Mouse (Mus musculus) CH12.LX (cell line): ENCODE data around the gene Zfp791. TPM values are rescaled to one million over a fixed set of nuclear protein-coding genes. Genes with fewer than 3 reads are reported as not detected.
A peak's percentile ranks its signal among the peaks of the same experiment; 100 is the strongest.

Experiments
- DNase-seq: peaks from one replicate; pipeline ENCODE4 v3.0.0-alpha.2; 2013; ENCODE audit errors: extremely low read depth
- H3K27ac ChIP-seq: 2 replicates; pipeline ENCODE4 v1.5.1; 2012; ENCODE audit warnings: low read depth, mild to moderate bottlenecking, control low read depth, moderate library complexity; ENCODE audit not compliant: insufficient read depth
- H3K27me3 ChIP-seq: replicated peaks from 2 replicates; pipeline ENCODE3; 2012; ENCODE audit warnings: inconsistent platforms
- H3K36me3 ChIP-seq, 2 experiments: replicated peaks in 1 of 2; 2 replicates each; pipeline versions ENCODE3 to v1.6.1; 2012; ENCODE audit warnings: inconsistent platforms in 1 of 2, low read length in 1 of 2, mild to moderate bottlenecking in 1 of 2, mixed read lengths in 1 of 2, moderate library complexity in 1 of 2; ENCODE audit not compliant: control insufficient read depth in 1 of 2, insufficient read depth in 1 of 2
- H3K4me1 ChIP-seq, 2 experiments: 2 replicates each; pipeline ENCODE4 v1.6.1; 2012; ENCODE audit warnings: inconsistent platforms in 1 of 2, moderate library complexity in 1 of 2; ENCODE audit not compliant: insufficient read depth in 2 of 2, control insufficient read depth in 1 of 2
- H3K4me2 ChIP-seq: 2 replicates; pipeline ENCODE4 v1.6.1; 2012; ENCODE audit warnings: low read depth, mild to moderate bottlenecking, control low read depth; ENCODE audit not compliant: poor library complexity, insufficient read depth, severe bottlenecking
- H3K4me3 ChIP-seq, 3 experiments: fragments of 150-350 bp in 1 of 3; sonication (generic) in 1 of 3; replicated peaks in 1 of 3; 2 replicates each; pipeline versions ENCODE3 to v1.5.1; 2011 to 2012; ENCODE audit warnings: low read depth in 2 of 3, low read length in 2 of 3, mild to moderate bottlenecking in 2 of 3, moderate library complexity in 2 of 3, control low read depth in 1 of 3, improper control_type of control experiment in 1 of 3, inconsistent platforms in 1 of 3, mixed read lengths in 1 of 3; ENCODE audit not compliant: poor library complexity in 1 of 3
- H3K79me2 ChIP-seq: replicated peaks from 2 replicates; pipeline ENCODE4 v1.6.1; 2012; ENCODE audit warnings: mild to moderate bottlenecking, moderate library complexity; ENCODE audit not compliant: control insufficient read depth, poor library complexity, insufficient read depth, severe bottlenecking; ENCODE audit errors: extremely low read depth
- H3K9ac ChIP-seq: 2 replicates; pipeline ENCODE4 v1.6.1; 2012; ENCODE audit warnings: low read depth, mild to moderate bottlenecking, control low read depth, moderate library complexity; ENCODE audit not compliant: insufficient read depth
- H3K9me3 ChIP-seq: replicated peaks from 2 replicates; pipeline ENCODE3; 2012; ENCODE audit warnings: low read length, inconsistent platforms, mixed read lengths
- BHLHE40 ChIP-seq: IDR thresholded peaks from 2 replicates; pipeline ENCODE4 v1.6.1; 2011; ENCODE audit warnings: mild to moderate bottlenecking, low read depth, low read length, improper control_type of control experiment
- CHD1 ChIP-seq: IDR thresholded peaks from 2 replicates; pipeline ENCODE4 v1.6.1; 2012; ENCODE audit warnings: low read depth, low read length, improper control_type of control experiment, inconsistent platforms
- CHD2 ChIP-seq: IDR thresholded peaks from 2 replicates; pipeline ENCODE4 v1.6.1; 2011; ENCODE audit warnings: low read length, improper control_type of control experiment
- CTCF ChIP-seq, 2 experiments: IDR thresholded peaks in 1 of 2; conservative IDR thresholded peaks in 1 of 2; 2 replicates each; pipeline ENCODE4 v1.5.1; 2011 to 2012; ENCODE audit warnings: low read depth in 2 of 2, low read length in 2 of 2, improper control_type of control experiment in 1 of 2, inconsistent platforms in 1 of 2, mild to moderate bottlenecking in 1 of 2, moderate library complexity in 1 of 2
- E2F4 ChIP-seq: IDR thresholded peaks from 2 replicates; pipeline ENCODE4 v1.6.1; 2011; ENCODE audit warnings: low read depth, low read length, improper control_type of control experiment; ENCODE audit not compliant: insufficient replicate concordance
- ELF1 ChIP-seq: IDR thresholded peaks from 2 replicates; pipeline ENCODE4 v1.6.1; 2014; ENCODE audit warnings: low read depth, mild to moderate bottlenecking, inconsistent platforms, low read length, improper control_type of control experiment
- EP300 ChIP-seq: IDR thresholded peaks from 2 replicates; pipeline ENCODE4 v1.6.1; 2011; ENCODE audit warnings: low read length, improper control_type of control experiment
- ETS1 ChIP-seq: conservative IDR thresholded peaks from 2 replicates; pipeline ENCODE4 v1.6.1; 2012; ENCODE audit warnings: low read depth, mild to moderate bottlenecking, inconsistent platforms, low read length, improper control_type of control experiment, moderate library complexity
- GABPA ChIP-seq: IDR thresholded peaks from 2 replicates; pipeline ENCODE4 v1.6.1; 2012; ENCODE audit warnings: low read depth, low read length, improper control_type of control experiment, inconsistent platforms; ENCODE audit not compliant: insufficient replicate concordance
- HCFC1 ChIP-seq: IDR thresholded peaks from 2 replicates; pipeline ENCODE4 v1.6.1; 2012; ENCODE audit warnings: low read depth, mild to moderate bottlenecking, inconsistent platforms, low read length, improper control_type of control experiment
- IRF4 ChIP-seq: IDR thresholded peaks from 2 replicates; pipeline ENCODE4 v1.6.1; 2014; ENCODE audit warnings: low read depth, mild to moderate bottlenecking, inconsistent platforms, low read length, improper control_type of control experiment
- JUN ChIP-seq: IDR thresholded peaks from 2 replicates; pipeline ENCODE4 v1.6.1; 2011; ENCODE audit warnings: low read depth, mild to moderate bottlenecking, low read length, improper control_type of control experiment, moderate library complexity; ENCODE audit not compliant: insufficient read depth
- JUND ChIP-seq: conservative IDR thresholded peaks from 2 replicates; pipeline ENCODE4 v1.6.1; 2011; ENCODE audit warnings: low read depth, low read length, improper control_type of control experiment
- KAT2A ChIP-seq: IDR thresholded peaks from 2 replicates; pipeline ENCODE4 v1.6.1; 2012; ENCODE audit warnings: low read length, improper control_type of control experiment, inconsistent platforms; ENCODE audit not compliant: insufficient replicate concordance
- MAFK ChIP-seq: IDR thresholded peaks from 2 replicates; pipeline ENCODE4 v1.6.1; 2011; ENCODE audit warnings: low read length, improper control_type of control experiment; ENCODE audit not compliant: insufficient replicate concordance
- MAX ChIP-seq: IDR thresholded peaks from 2 replicates; pipeline ENCODE4 v1.6.1; 2011; ENCODE audit warnings: low read length, improper control_type of control experiment
- MAZ ChIP-seq: IDR thresholded peaks from 2 replicates; pipeline ENCODE4 v1.6.1; 2012; ENCODE audit warnings: low read depth, mild to moderate bottlenecking, inconsistent platforms, low read length, improper control_type of control experiment, moderate library complexity
- MEF2A ChIP-seq: IDR thresholded peaks from 2 replicates; pipeline ENCODE4 v1.6.1; 2014; ENCODE audit warnings: low read depth, mild to moderate bottlenecking, inconsistent platforms, low read length, improper control_type of control experiment, borderline replicate concordance
- MXI1 ChIP-seq: IDR thresholded peaks from 2 replicates; pipeline ENCODE4 v1.6.1; 2011; ENCODE audit warnings: mild to moderate bottlenecking, low read depth, low read length, improper control_type of control experiment
- MYC ChIP-seq: IDR thresholded peaks from 2 replicates; pipeline ENCODE4 v1.6.1; 2011; ENCODE audit warnings: low read depth, mild to moderate bottlenecking, improper control_type of control experiment, low read length
- NELFE ChIP-seq: IDR thresholded peaks from 2 replicates; pipeline ENCODE4 v1.6.1; 2011; ENCODE audit warnings: low read depth, low read length, improper control_type of control experiment
- NRF1 ChIP-seq: IDR thresholded peaks from 2 replicates; pipeline ENCODE4 v1.6.1; 2014; ENCODE audit warnings: low read depth, mild to moderate bottlenecking, inconsistent platforms, low read length, improper control_type of control experiment, moderate library complexity
- PAX5 ChIP-seq: IDR thresholded peaks from 2 replicates; pipeline ENCODE4 v1.6.1; 2012; ENCODE audit warnings: low read length, inconsistent platforms, mixed read lengths
- POLR2A ChIP-seq: IDR thresholded peaks from 2 replicates; pipeline ENCODE4 v1.6.1; 2011; ENCODE audit warnings: low read depth, mild to moderate bottlenecking, improper control_type of control experiment, low read length
- POLR2AphosphoS2 ChIP-seq: IDR thresholded peaks from 2 replicates; pipeline ENCODE4 v1.6.1; 2011; ENCODE audit warnings: low read depth, low read length, improper control_type of control experiment
- RAD21 ChIP-seq: IDR thresholded peaks from 2 replicates; pipeline ENCODE4 v1.6.1; 2011; ENCODE audit warnings: low read depth, mild to moderate bottlenecking, low read length, improper control_type of control experiment, moderate library complexity
- RCOR1 ChIP-seq: conservative IDR thresholded peaks from 2 replicates; pipeline ENCODE4 v1.6.1; 2012; ENCODE audit warnings: low read depth, mild to moderate bottlenecking, inconsistent platforms, low read length, improper control_type of control experiment
- SIN3A ChIP-seq: IDR thresholded peaks from 2 replicates; pipeline ENCODE4 v1.6.1; 2012; ENCODE audit warnings: low read length, improper control_type of control experiment, inconsistent platforms
- SMC3 ChIP-seq: IDR thresholded peaks from 2 replicates; pipeline ENCODE4 v1.6.1; 2011; ENCODE audit warnings: low read depth, low read length, improper control_type of control experiment
- TBP ChIP-seq: conservative IDR thresholded peaks from 2 replicates; pipeline ENCODE4 v1.6.1; 2011; ENCODE audit warnings: low read depth, low read length, improper control_type of control experiment
- TCF12 ChIP-seq: IDR thresholded peaks from 2 replicates; pipeline ENCODE4 v1.6.1; 2014; ENCODE audit warnings: low read depth, mild to moderate bottlenecking, inconsistent platforms, low read length, improper control_type of control experiment
- UBTF ChIP-seq: IDR thresholded peaks from 2 replicates; pipeline ENCODE4 v1.6.1; 2012; ENCODE audit warnings: low read depth, mild to moderate bottlenecking, inconsistent platforms, low read length, improper control_type of control experiment, moderate library complexity
- USF1 ChIP-seq: IDR thresholded peaks from 2 replicates; pipeline ENCODE4 v1.6.1; 2014; ENCODE audit warnings: low read depth, mild to moderate bottlenecking, inconsistent platforms, low read length, improper control_type of control experiment
- USF2 ChIP-seq: conservative IDR thresholded peaks from 2 replicates; pipeline ENCODE4 v1.6.1; 2011; ENCODE audit warnings: low read depth, low read length, improper control_type of control experiment
- ZC3H11A ChIP-seq: IDR thresholded peaks from 2 replicates; pipeline ENCODE4 v1.6.1; 2012; ENCODE audit warnings: low read depth, mild to moderate bottlenecking, inconsistent platforms, low read length, improper control_type of control experiment
- ZKSCAN1 ChIP-seq: IDR thresholded peaks from 2 replicates; pipeline ENCODE4 v1.6.1; 2012; ENCODE audit warnings: low read depth, inconsistent platforms, low read length, improper control_type of control experiment, borderline replicate concordance
- ZMIZ1 ChIP-seq: IDR thresholded peaks from 2 replicates; pipeline ENCODE4 v1.6.1; 2012; ENCODE audit warnings: low read depth, mild to moderate bottlenecking, inconsistent platforms, low read length, improper control_type of control experiment
- ZNF384 ChIP-seq: IDR thresholded peaks from 2 replicates; pipeline ENCODE4 v1.6.1; 2012; ENCODE audit warnings: low read depth, low read length, improper control_type of control experiment, inconsistent platforms
- dilution Hi-C: fragments of 300-500 bp; cut with MboI; formaldehyde crosslinking; loops from 2 replicates; pipeline ENCODE4 v1.14.3; 2020; ENCODE audit warnings: low sequenced_read_pairs; ENCODE audit not compliant: extremely low pct_unique_long_range_greater_than_20kb, extremely low pct_ligation_motif_present
- in situ Hi-C: fragments of 300-500 bp; cut with MboI; formaldehyde crosslinking; loops from 3 replicates; pipeline ENCODE4 v1.14.3; 2019; ENCODE audit warnings: low sequenced_read_pairs, low pct_ligation_motif_present, low pct_unique_long_range_greater_than_20kb, mixed read lengths
- polyA plus RNA-seq: library from polyadenylated mRNA; unstranded; fragments of >175 nt; gene quantifications from 2 replicates; pipeline ENCODE4 v1.2.1, GENCODE M21; 2012; ENCODE audit warnings: low read depth; ENCODE audit not compliant: insufficient read length
- total RNA-seq, 2 experiments: library from RNA; depleted of rRNA; stranded (reverse); fragments of 300-350 nt in 1 of 2; fragments of >200 nt in 1 of 2; gene quantifications; 2 replicates each; pipeline ENCODE4 v1.2.3; 2012 to 2014

The Zfp791 gene
- total and polyA plus RNA-seq, 3 experiments = 0.81 to 1.1 (median 0.98) TPM

DNA sequence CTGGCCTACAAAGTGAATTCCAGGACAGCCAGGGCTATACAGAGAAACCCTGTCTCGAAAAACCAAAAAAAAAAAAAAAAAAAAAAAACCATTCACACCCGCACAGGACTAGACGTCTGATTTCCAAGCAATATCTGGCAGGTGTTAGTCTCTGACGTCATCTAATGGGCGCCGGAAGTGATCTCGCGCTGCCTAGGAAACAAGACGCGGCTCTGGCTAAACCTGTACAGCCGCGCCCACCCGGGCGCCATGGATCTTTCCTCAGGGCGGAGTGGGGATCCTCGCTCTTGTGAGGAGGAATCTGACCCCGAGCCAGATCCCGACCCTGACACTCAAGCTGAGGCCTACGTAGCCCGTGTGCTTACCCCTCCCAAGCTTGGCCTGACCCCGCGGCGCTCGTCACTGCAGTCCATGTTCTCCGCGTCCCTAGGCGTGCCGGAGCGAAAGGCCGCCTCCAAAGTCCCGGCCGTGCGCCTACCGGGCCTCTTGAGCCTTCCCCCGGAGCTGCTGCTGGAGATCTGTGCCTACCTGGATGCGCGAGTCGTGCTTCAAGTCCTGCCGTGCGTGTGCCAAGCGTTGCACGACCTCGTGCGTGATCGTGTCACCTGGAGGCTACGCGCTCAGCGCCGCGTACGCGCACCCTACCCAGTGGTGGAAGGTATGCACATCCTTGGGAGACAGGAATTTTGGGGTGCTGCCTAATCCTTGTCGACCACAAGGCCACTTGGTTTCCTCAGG is 62.8 kb downstream of the Zfp791 start, which contains the start of gene Fbxw9:
Gene Fbxw9, plus strand, starts transcription at position 177 of the 738 bp plus-strand sequence.
- H3K36me3 ChIP-seq = peaks cover 29 to 56% of the 10 kb centered on the region in 2 experiments
- H3K79me2 ChIP-seq = no peaks in the 10 kb centered on the region
- dilution Hi-C loops (no loop called here), in situ Hi-C loops (no loop called here)
- H3K9ac ChIP-seq = peak within 1 kb of the TSS; percentile 83
- H3K4me2 ChIP-seq = peak within 1 kb of the TSS; percentile 86
- no peak within 1 kb of the TSS for H3K27ac ChIP-seq
- H3K4me3 ChIP-seq = peak within 1 kb of the TSS; percentile 85 to 100 (median 93)
- no peaks in the 10 kb centered on the region for H3K27me3 ChIP-seq
- DNase-seq = peak; percentile 94
- H3K4me1 ChIP-seq = peaks cover 5 to 18% of the 10 kb centered on the region in 2 experiments
- no peaks in the 10 kb centered on the region for H3K9me3 ChIP-seq
- TF ChIP-seq ZKSCAN1 (no peak), JUND (0 out of 2 replicates have a peak, but pooled peaks have one; percentile 29), NRF1 (no peak), JUN (0 out of 2 replicates have a peak, but pooled peaks have one; percentile 15), PAX5 (no peak), NELFE (no peak), POLR2A (peak; percentile 53; the same call in 1 of the 2 replicates), MAZ (no peak), MYC (no peak), UBTF (no peak), CHD1 (no peak), USF1 (no peak), TCF12 (0 out of 2 replicates have a peak, but pooled peaks have one; percentile 17), MAFK (no peak), ZMIZ1 (no peak), USF2 (no peak), E2F4 (no peak), HCFC1 (peak; percentile 81), POLR2AphosphoS2 (peak; percentile 78; the same call in 1 of the 2 replicates), BHLHE40 (peak; percentile 24; the same call in 1 of the 2 replicates), ZC3H11A (no peak), IRF4 (peak; percentile 40; the same call in 1 of the 2 replicates), RCOR1 (no peak), ZNF384 (peak; percentile 85), EP300 (no peak), GABPA (no peak), MAX (no peak), SMC3 (no peak), TBP (no peak), ELF1 (peak; percentile 84), CHD2 (no peak; the same call in 1 of the 2 replicates), MXI1 (peak; percentile 95), SIN3A (peak; percentile 100), CTCF (conservative IDR thresholded peaks at IDR 0.05 in 1 of 2, IDR thresholded peaks at IDR 0.05 in 1 of 2; ENCODE audit: low read depth in 2 of 2, low read length in 2 of 2) (no peak), RAD21 (no peak), ETS1 (no peak), MEF2A (no peak), KAT2A (0 out of 2 replicates have a peak, but pooled peaks have one; percentile 40)
